Mouse (Mus musculus) thymus, adult 2 months (tissue): ENCODE data around the gene Ncapd2.

Experiments used
- CTCF ChIP-seq: fragments of 200-500 bp; IDR thresholded peaks from 2 replicates; pipeline ENCODE4 v1.5.1; 2012; ENCODE audit warnings: mild to moderate bottlenecking, control low read depth, low read length, moderate library complexity, borderline replicate concordance; ENCODE audit not compliant: control insufficient read depth, poor library complexity, insufficient read depth; ENCODE audit errors: extremely low read depth
- POLR2A ChIP-seq: fragments of 200-500 bp; IDR thresholded peaks from 2 replicates; pipeline ENCODE4 v1.6.1; 2012; ENCODE audit warnings: mild to moderate bottlenecking, low read length, control low read depth, moderate library complexity; ENCODE audit not compliant: control insufficient read depth, poor library complexity, insufficient read depth; ENCODE audit errors: extremely low read depth

DNA sequence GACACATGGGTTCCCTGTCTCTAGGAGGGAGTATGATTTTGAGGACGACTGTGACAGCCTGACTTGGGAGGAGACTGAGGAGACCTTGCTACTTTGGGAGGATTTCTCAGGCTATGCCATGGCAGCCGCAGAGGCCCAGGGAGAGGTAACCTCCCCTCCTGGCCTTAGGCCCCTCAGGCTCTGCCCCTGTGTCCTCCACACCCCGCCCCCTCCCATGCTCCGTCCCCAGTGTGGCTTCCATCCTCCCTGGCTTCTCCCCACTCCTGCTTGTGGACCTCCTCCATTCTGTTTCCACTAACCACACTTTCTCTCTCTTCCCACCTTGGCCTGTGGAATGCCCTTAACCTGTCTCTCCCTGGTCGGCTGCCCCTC lies 38.5 kb downstream of the Ncapd2 start:
- no peak for TF ChIP-seq CTCF
- TF ChIP-seq POLR2A, result no peak
